Mouse (Mus musculus) forebrain, embryonic 13.5 days (tissue): ENCODE results near the gene Tnfsf4. TPM values are rescaled to one million over a fixed set of nuclear protein-coding genes. Genes with fewer than 3 reads are reported as not detected.
A peak's percentile ranks its signal among the peaks of the same experiment; 100 is the strongest.

ENCODE experiments used
- ATAC-seq: fragments of 200-750 bp; cut with Nextera tagmentation; 2 replicates; pipeline ENCODE4 v1.8.0; 2017
- H3K27ac ChIP-seq: fragments of 300-500 bp; sonication (generic); 2 replicates; pipeline ENCODE4 v1.5.1; 2015; ENCODE audit warnings: inconsistent platforms, mild to moderate bottlenecking, moderate library complexity
- H3K27me3 ChIP-seq: fragments of 300-500 bp; sonication (generic); 2 replicates; pipeline ENCODE4 v1.6.1; 2015; ENCODE audit warnings: mild to moderate bottlenecking, inconsistent platforms
- H3K36me3 ChIP-seq: fragments of 300-500 bp; sonication (generic); 2 replicates; pipeline ENCODE4 v1.6.1; 2015; ENCODE audit warnings: mild to moderate bottlenecking, inconsistent platforms; ENCODE audit not compliant: poor library complexity, severe bottlenecking
- H3K4me1 ChIP-seq: fragments of 300-500 bp; sonication (generic); 2 replicates; pipeline ENCODE4 v1.6.1; 2015; ENCODE audit warnings: inconsistent platforms
- H3K4me2 ChIP-seq: fragments of 300-500 bp; sonication (generic); 2 replicates; pipeline ENCODE4 v1.6.1; 2015; ENCODE audit warnings: inconsistent platforms, mild to moderate bottlenecking, moderate library complexity
- H3K4me3 ChIP-seq: fragments of 300-500 bp; sonication (generic); 2 replicates; pipeline ENCODE4 v1.5.1; 2015; ENCODE audit warnings: mild to moderate bottlenecking, inconsistent platforms
- H3K9ac ChIP-seq: fragments of 300-500 bp; sonication (generic); 2 replicates; pipeline ENCODE4 v1.6.1; 2015; ENCODE audit warnings: mild to moderate bottlenecking, inconsistent platforms
- H3K9me3 ChIP-seq: fragments of 300-500 bp; sonication (generic); replicated peaks from 2 replicates; pipeline ENCODE4 v1.6.1; 2016; ENCODE audit warnings: inconsistent platforms
- WGBS: fragments of 180-500 bp; shearing (Covaris S2); methylation state at CpG from one replicate; pipeline ENCODE4 v1.1.7; 2015; 5-methylcytosine and 5-hydroxymethylcytosine counted together
- polyA plus RNA-seq: library from polyadenylated mRNA; unstranded; fragments of >200 nt; fragmentation: Nextera tagmentation; extraction: Ambion mirVana; gene quantifications from 2 replicates; pipeline ENCODE4 v1.2.1, GENCODE M21; 2015

Gene Tnfsf4
- polyA plus RNA-seq = not detected in 2 replicates

GRCm38 (mm10) chr1:161394931-161395459 is at the start of gene Tnfsf4:
Tnfsf4 (plus strand) TSS chr1:161395409.
- WGBS = 79% methylated on average over 6 of the region's 6 CpGs
- Histone ChIP-seq H3K4me2 (no peak within 1 kb of the TSS), H3K4me3 (no peak within 1 kb of the TSS), H3K9ac (no peak within 1 kb of the TSS), H3K27me3 (no peaks in the 10 kb centered on the region), H3K27ac (no peak within 1 kb of the TSS), H3K4me1 (no peaks in the 10 kb centered on the region), H3K9me3 (no peaks in the 10 kb centered on the region), H3K36me3 (no peaks in the 10 kb centered on the region)
- ATAC-seq = no peak

- Histone ChIP-seq H3K36me3 (no peaks in the 10 kb centered on the region), H3K27me3 (no peaks in the 10 kb centered on the region), H3K4me1 (no peaks in the 10 kb centered on the region), H3K27ac (no peak overlapping the region), H3K9me3 (no peaks in the 10 kb centered on the region), H3K9ac (no peak overlapping the region), H3K4me3 (no peak overlapping the region), H3K4me2 (no peak overlapping the region)
- WGBS = 71% methylated on average over 1 of the region's 1 CpGs
- no peak for ATAC-seq
These were observed 44.2 kb upstream of the Tnfsf4 start for GRCm38 (mm10) chr1:161350981-161351380.

- no peak overlapping the region for H3K27ac ChIP-seq
- WGBS = 90% methylated on average over 4 of the region's 4 CpGs
- ATAC-seq = no peak
These were observed 30.2 kb upstream of the Tnfsf4 start for GRCm38 (mm10) chr1:161365006-161365405.

GRCm38 (mm10) chr1:161371919-161372318 is 23.3 kb upstream of the Tnfsf4 start:
- WGBS = 78% methylated on average over 2 of the region's 2 CpGs
- no peaks in the 10 kb centered on the region for H3K4me1 ChIP-seq
- no peak overlapping the region for H3K27ac ChIP-seq
- ATAC-seq = no peak
- H3K27me3 ChIP-seq = no peaks in the 10 kb centered on the region
- H3K4me2 ChIP-seq = no peak overlapping the region
- no peak overlapping the region for H3K4me3 ChIP-seq
- H3K9ac ChIP-seq = no peak overlapping the region
- H3K9me3 ChIP-seq = no peaks in the 10 kb centered on the region
- no peaks in the 10 kb centered on the region for H3K36me3 ChIP-seq

More at GRCm38 (mm10) chr1:161365006-161365405, 30.2 kb upstream of the Tnfsf4 start:
- Histone ChIP-seq H3K4me2 (no peak overlapping the region), H3K27me3 (no peaks in the 10 kb centered on the region), H3K4me3 (no peak overlapping the region), H3K4me1 (no peaks in the 10 kb centered on the region), H3K9ac (no peak overlapping the region), H3K36me3 (no peaks in the 10 kb centered on the region), H3K9me3 (no peaks in the 10 kb centered on the region)

GRCm38 (mm10) chr1:161375866-161376265 is 19.3 kb upstream of the Tnfsf4 start:
- no peak overlapping the region for H3K4me2 ChIP-seq
- no peak overlapping the region for H3K27ac ChIP-seq
- H3K4me1 ChIP-seq = peaks cover 15% of the 10 kb centered on the region
- no peaks in the 10 kb centered on the region; the same call in 1 of the 2 replicates for H3K27me3 ChIP-seq
- no peaks in the 10 kb centered on the region for H3K36me3 ChIP-seq
- no peak overlapping the region for H3K4me3 ChIP-seq
- no peak for ATAC-seq
- H3K9me3 ChIP-seq = no peaks in the 10 kb centered on the region
- H3K9ac ChIP-seq = no peak overlapping the region
- WGBS = 86% methylated on average over 2 of the region's 2 CpGs

GRCm38 (mm10) chr1:161378571-161378970 is 16.6 kb upstream of the Tnfsf4 start:
- Histone ChIP-seq H3K27me3 (no peaks in the 10 kb centered on the region; the same call in 1 of the 2 replicates), H3K4me3 (no peak overlapping the region), H3K9ac (no peak overlapping the region), H3K27ac (no peak overlapping the region), H3K4me2 (no peak overlapping the region), H3K9me3 (no peaks in the 10 kb centered on the region), H3K36me3 (no peaks in the 10 kb centered on the region), H3K4me1 (peaks cover 15% of the 10 kb centered on the region)
- WGBS = 99% methylated on average over 3 of the region's 3 CpGs
- no peak for ATAC-seq

- no peak overlapping the region for H3K27ac ChIP-seq
- peaks cover 15% of the 10 kb centered on the region for H3K4me1 ChIP-seq
- no peaks in the 10 kb centered on the region; the same call in 1 of the 2 replicates for H3K27me3 ChIP-seq
- H3K36me3 ChIP-seq = no peaks in the 10 kb centered on the region
- 3% methylated on average over 11 of the region's 11 CpGs for WGBS
- ATAC-seq = peak; percentile 92
- no peak overlapping the region for H3K9ac ChIP-seq
- H3K9me3 ChIP-seq = no peaks in the 10 kb centered on the region
- peak overlapping the region; percentile 24; the same call in 1 of the 2 replicates for H3K4me2 ChIP-seq
- no peak overlapping the region for H3K4me3 ChIP-seq
These were observed 15.4 kb upstream of the Tnfsf4 start for GRCm38 (mm10) chr1:161379685-161380424.

DNA sequence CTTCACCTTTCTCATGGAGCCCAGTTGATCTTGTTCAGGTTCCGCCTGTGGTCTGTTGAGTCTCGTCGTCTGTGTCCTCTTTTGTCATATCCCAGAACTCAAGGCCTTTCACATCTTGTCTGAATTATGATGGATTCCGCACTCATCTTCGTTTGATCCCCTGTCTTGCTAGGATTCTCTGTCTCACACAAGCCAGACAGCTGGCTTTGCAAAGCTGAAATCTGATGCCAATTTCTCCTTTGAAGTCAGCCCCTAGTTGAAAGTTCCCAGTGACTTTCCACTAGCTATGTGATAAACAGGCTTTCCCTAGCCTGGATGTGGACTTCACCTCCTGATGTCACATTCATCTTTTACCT is 14.8 kb upstream of the Tnfsf4 start:
- Histone ChIP-seq H3K9ac (no peak overlapping the region), H3K9me3 (no peaks in the 10 kb centered on the region), H3K4me1 (peaks cover 15% of the 10 kb centered on the region), H3K27me3 (no peaks in the 10 kb centered on the region; the same call in 1 of the 2 replicates), H3K36me3 (no peaks in the 10 kb centered on the region), H3K4me2 (peak overlapping the region; percentile 24; the same call in 1 of the 2 replicates), H3K27ac (no peak overlapping the region), H3K4me3 (no peak overlapping the region)
- 26% methylated on average over 5 of the region's 5 CpGs for WGBS
- ATAC-seq = peak; percentile 33

DNA sequence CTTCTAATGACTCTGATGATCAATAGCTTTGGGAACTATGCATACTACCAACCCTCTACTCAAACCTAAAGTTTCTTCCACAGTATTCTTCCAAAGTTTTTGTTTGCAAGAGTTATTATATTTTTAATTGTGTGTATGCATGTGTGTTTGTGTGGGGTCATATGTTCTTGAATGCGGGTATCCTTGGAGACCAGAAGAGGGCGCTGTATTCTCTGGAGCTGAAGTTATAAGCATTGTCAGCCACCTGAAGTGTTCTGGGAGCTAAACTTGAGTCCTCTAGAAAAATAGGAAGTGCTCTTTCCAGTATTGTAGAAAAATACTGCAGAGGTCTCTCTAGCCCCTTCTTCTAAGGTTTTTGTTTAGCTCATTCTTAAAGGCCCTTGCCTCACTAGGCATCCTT is 5.1 kb upstream of the Tnfsf4 start:
- H3K4me1 ChIP-seq = no peaks in the 10 kb centered on the region
- no peak overlapping the region for H3K27ac ChIP-seq
- no peaks in the 10 kb centered on the region for H3K36me3 ChIP-seq
- no peaks in the 10 kb centered on the region for H3K27me3 ChIP-seq
- H3K9me3 ChIP-seq = no peaks in the 10 kb centered on the region
- no peak for ATAC-seq
- no peak overlapping the region for H3K4me3 ChIP-seq
- WGBS = 69% methylated on average over 2 of the region's 2 CpGs
- no peak overlapping the region for H3K9ac ChIP-seq
- H3K4me2 ChIP-seq = no peak overlapping the region

- H3K4me1 ChIP-seq = no peaks in the 10 kb centered on the region
- H3K27ac ChIP-seq = no peak overlapping the region
- H3K4me2 ChIP-seq = no peak overlapping the region
- ATAC-seq = no peak
- no peak overlapping the region for H3K4me3 ChIP-seq
- no peaks in the 10 kb centered on the region for H3K27me3 ChIP-seq
- H3K36me3 ChIP-seq = no peaks in the 10 kb centered on the region
- WGBS = 90% methylated on average over 10 of the region's 10 CpGs
- H3K9ac ChIP-seq = no peak overlapping the region
- no peaks in the 10 kb centered on the region for H3K9me3 ChIP-seq
These were observed 2.3 kb upstream of the Tnfsf4 start for GRCm38 (mm10) chr1:161392906-161393305.

DNA sequence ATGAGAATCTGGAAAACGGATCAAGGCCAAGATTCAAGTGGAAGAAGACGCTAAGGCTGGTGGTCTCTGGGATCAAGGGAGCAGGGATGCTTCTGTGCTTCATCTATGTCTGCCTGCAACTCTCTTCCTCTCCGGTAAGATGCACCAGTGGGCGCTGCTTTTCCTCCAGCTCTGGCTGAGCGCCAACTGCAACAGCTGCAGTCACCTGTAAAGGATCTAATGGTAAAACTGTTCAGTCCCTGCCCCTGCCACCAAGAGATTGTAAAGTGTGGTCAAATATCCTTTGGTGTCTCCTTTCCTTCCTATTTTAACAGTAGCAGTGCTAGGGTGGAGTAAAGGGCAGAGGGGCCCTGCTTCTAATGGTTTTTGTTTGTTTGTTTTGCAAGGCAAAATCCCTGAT is 401 bp downstream of the Tnfsf4 start:
- Histone ChIP-seq H3K36me3 (no peaks in the 10 kb centered on the region), H3K27me3 (no peaks in the 10 kb centered on the region), H3K4me2 (no peak overlapping the region), H3K4me1 (no peaks in the 10 kb centered on the region), H3K4me3 (no peak overlapping the region), H3K27ac (no peak overlapping the region), H3K9me3 (no peaks in the 10 kb centered on the region), H3K9ac (no peak overlapping the region)
- 73% methylated on average over 5 of the region's 5 CpGs for WGBS
- ATAC-seq = no peak

DNA sequence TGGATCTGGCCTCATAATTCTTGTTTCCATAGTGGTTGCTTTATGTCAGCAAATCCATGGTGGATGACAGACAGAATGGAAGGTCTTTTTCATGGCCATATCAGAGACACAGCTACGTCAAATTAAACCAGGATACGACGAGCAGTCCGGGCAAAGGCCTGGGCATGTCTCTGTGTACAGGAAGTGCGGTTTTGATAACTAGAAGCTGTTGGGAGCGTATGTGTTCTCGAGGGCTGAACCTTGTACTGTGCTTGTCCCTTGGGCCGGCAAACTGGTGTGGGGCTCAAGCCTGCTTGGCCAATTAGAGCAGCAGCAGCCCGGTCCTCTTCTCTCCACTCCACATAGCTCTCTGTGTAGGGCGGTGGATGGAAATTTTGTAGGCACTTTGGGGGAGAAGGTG is 1.1 kb downstream of the Tnfsf4 start:
- Histone ChIP-seq H3K27ac (no peak overlapping the region), H3K36me3 (no peaks in the 10 kb centered on the region), H3K4me3 (no peak overlapping the region), H3K4me1 (no peaks in the 10 kb centered on the region), H3K27me3 (no peaks in the 10 kb centered on the region), H3K9ac (no peak overlapping the region), H3K4me2 (no peak overlapping the region), H3K9me3 (no peaks in the 10 kb centered on the region)
- 90% methylated on average over 10 of the region's 10 CpGs for WGBS
- no peak for ATAC-seq
